Mouse (Mus musculus) cerebellum, adult 2 months (tissue): ENCODE measurements around the gene Gm9945. TPM values are rescaled to one million over a fixed set of nuclear protein-coding genes. Genes with fewer than 3 reads are reported as not detected.

Experiments used
- DNase-seq, 2 experiments: peaks; one replicate each; pipeline ENCODE4 v3.0.0; 2021
- H3K27ac ChIP-seq: fragments of 200-500 bp; 2 replicates; pipeline ENCODE4 v1.5.1; 2012; ENCODE audit warnings: low read length, control low read depth, inconsistent platforms; ENCODE audit not compliant: insufficient read depth
- H3K27me3 ChIP-seq: fragments of 200-500 bp; 2 replicates; pipeline ENCODE4 v1.6.1; 2012; ENCODE audit warnings: inconsistent platforms, mild to moderate bottlenecking, low read length, moderate library complexity; ENCODE audit not compliant: control insufficient read depth, insufficient read depth
- H3K4me1 ChIP-seq: fragments of 200-500 bp; 2 replicates; pipeline ENCODE4 v1.6.1; 2011; ENCODE audit warnings: low read length; ENCODE audit not compliant: control insufficient read depth, insufficient read depth
- H3K4me3 ChIP-seq: fragments of 200-500 bp; replicated peaks from 2 replicates; pipeline ENCODE3; 2011; ENCODE audit warnings: mild to moderate bottlenecking, low read depth, low read length, control low read depth; ENCODE audit not compliant: insufficient read depth
- CTCF ChIP-seq: fragments of 200-500 bp; IDR thresholded peaks from 2 replicates; pipeline ENCODE4 v1.5.1; 2011; ENCODE audit warnings: low read depth, mild to moderate bottlenecking, control low read depth, low read length, moderate library complexity, borderline replicate concordance; ENCODE audit not compliant: insufficient read depth
- POLR2A ChIP-seq: fragments of 200-500 bp; IDR thresholded peaks from 2 replicates; pipeline ENCODE4 v1.6.1; 2011; ENCODE audit warnings: low read length, control low read depth, borderline replicate concordance; ENCODE audit not compliant: insufficient read depth
- WGBS: fragments of 180-500 bp; shearing (Covaris S2); methylation state at CpG from one replicate; pipeline ENCODE4 v1.1.7; 2018; 5-methylcytosine and 5-hydroxymethylcytosine counted together
- polyA plus RNA-seq: library from polyadenylated mRNA; depleted of rRNA; stranded (reverse); fragments of >200 nt; gene quantifications from 2 replicates; pipeline ENCODE4 v1.2.3, GENCODE M21; 2012

The Gm9945 gene
- polyA plus RNA-seq, 1 experiment, result 0.65 TPM

DNA sequence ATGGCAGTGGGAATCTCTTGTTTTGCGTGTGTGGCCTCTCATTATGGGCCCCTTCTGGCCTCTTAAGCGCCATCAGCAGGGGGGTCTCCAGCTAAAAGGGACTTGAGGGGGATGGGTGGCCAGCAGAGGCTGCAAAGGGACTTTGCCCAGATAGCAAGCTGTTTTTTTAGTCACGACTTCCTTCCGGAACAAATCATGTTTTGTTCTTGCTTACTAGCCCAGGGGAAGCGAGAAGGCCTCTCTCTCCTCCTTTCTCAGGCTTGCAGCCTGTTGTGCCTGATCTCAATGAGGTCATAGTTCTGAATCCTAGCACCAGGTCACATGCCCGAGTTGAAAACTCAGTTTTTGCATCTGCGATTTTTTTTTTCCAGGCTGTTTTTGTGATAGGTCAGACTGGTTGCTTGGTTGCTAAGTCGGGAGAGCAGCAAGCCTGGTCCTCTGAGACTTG lies 12.0 kb downstream of the Gm9945 start:
- DNase-seq, result peak in 1 of 2 experiments; percentile 50
- 56% methylated on average over 8 of the region's 8 CpGs for WGBS
- Histone ChIP-seq H3K27me3 (no peaks in the 10 kb centered on the region), H3K4me1 (peaks cover 5% of the 10 kb centered on the region; the same call in 1 of the 2 replicates), H3K4me3 (no peak overlapping the region), H3K27ac (no peak overlapping the region)
- TF ChIP-seq POLR2A (no peak), CTCF (no peak)

DNA sequence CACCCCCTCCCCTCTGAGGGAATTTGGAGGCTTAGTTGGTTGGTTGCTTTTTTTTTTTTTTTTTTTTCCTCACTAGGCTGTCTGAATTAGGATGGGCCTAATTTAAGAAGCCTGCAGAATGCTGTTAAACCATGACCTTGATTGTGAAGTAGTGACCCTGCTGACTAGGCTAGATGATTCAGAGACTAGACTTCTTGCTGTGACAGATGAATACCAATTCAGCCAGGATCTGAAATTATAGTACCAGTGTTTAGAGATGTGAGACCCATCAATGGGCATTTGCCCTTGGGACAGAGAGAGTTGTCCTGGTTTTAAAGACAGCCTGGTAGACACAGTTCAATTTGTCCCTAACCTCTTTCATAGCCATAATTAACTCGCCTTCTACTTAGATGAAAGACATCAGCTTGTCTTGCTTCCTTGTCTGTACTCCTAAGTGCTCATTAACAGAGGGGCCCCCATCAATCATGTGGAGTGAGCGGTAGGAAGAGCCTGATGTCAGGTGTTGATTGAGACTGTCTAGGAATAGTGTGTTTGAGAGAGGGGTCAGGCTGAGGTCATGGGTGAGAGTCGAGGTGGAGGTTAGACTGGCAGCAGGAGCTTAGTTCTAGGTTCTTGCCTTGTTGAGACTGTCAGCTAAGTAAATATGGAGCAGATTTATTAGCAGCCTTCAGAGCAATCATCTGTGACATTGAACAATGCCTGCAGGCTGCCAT lies 13.4 kb downstream of the Gm9945 start:
- no peak overlapping the region for H3K4me3 ChIP-seq
- peaks cover 8% of the 10 kb centered on the region for H3K4me1 ChIP-seq
- H3K27me3 ChIP-seq, result no peaks in the 10 kb centered on the region
- WGBS, result 87% methylated on average over 3 of the region's 3 CpGs
- no peak for TF ChIP-seq CTCF
- TF ChIP-seq POLR2A, result no peak
- no peak overlapping the region for H3K27ac ChIP-seq
- DNase-seq, result no peak

- Histone ChIP-seq H3K27ac (peak overlapping the region; percentile 41; the same call in 1 of the 2 replicates), H3K4me1 (peaks cover 13% of the 10 kb centered on the region), H3K27me3 (no peaks in the 10 kb centered on the region), H3K4me3 (no peak overlapping the region)
- WGBS, result 73% methylated on average over 6 of the region's 6 CpGs
- TF ChIP-seq POLR2A, result no peak
- TF ChIP-seq CTCF, result no peak
- no peak for DNase-seq
Observed at GRCm38 (mm10) chr11:53495417-53495816, 15.5 kb downstream of the Gm9945 start.

- 13% methylated on average over 6 of the region's 6 CpGs for WGBS
- peak; percentile 46 to 60 for DNase-seq
- Histone ChIP-seq H3K4me3 (no peak overlapping the region), H3K27ac (peak overlapping the region; percentile 44), H3K27me3 (no peaks in the 10 kb centered on the region), H3K4me1 (peaks cover 13% of the 10 kb centered on the region)
- TF ChIP-seq CTCF, result no peak
Observed at GRCm38 (mm10) chr11:53496946-53497345, 17.0 kb downstream of the Gm9945 start.

DNA sequence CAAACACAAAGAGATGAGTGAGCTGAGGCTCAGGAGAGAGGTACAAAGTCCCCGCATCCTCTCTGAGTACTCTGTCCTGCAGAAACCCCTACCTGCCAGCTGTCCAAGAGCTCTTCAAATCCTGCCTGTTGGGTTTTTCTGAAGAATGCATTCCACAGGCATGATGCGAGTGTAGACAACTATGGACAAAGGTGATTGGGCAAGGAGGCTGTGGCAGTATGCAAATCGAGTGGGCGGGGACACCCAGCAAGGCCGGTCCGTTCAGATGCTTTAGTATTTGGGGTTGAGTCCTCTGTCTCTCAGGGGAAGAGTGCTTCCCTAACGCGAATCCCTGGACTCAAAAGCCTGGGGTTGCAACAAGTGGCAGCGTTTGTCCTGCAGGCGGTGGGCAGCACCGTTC lies 20.6 kb downstream of the Gm9945 start:
- no peak for TF ChIP-seq POLR2A
- no peak for TF ChIP-seq CTCF
- H3K27me3 ChIP-seq, result no peaks in the 10 kb centered on the region
- peaks cover 22% of the 10 kb centered on the region for H3K4me1 ChIP-seq
- H3K27ac ChIP-seq, result no peak overlapping the region
- DNase-seq, result no peak
- H3K4me3 ChIP-seq, result no peak overlapping the region
- WGBS, result 54% methylated on average over 11 of the region's 11 CpGs

DNA sequence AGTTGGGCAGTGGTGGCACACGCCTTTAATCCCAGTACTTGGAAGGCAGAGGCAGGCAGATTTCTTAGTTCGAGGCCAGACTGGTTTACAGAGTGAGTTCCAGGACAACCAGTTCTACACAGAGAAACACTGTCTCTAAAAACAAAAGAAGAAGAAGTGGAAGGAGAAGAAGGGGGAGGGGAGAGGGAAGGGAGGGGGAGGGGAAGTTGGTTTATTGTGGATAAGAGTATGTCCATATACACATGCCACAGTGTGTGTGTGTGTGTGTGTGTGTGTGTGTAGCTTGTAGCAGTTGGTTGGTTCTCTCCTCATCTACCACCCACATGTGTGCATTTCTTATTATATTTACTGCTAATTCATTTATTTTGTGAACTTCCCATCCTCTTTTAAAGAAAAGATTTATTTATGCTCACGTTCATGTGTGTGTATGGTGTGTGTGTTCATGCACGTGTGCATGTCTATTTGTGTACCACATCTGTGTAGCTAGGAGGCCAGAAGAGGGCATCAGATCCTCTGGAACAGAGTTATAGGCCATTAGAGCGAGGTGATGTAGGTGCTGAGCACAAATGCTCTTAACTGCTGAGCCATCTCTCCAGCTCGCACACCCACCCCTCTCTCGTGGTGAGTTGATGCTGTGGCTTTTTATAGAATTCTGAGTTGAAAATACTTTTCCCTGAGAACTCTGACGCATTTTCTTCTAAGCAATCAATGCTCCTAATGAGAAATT lies 22.2 kb downstream of the Gm9945 start:
- peaks cover 23% of the 10 kb centered on the region for H3K4me1 ChIP-seq
- no peak overlapping the region for H3K4me3 ChIP-seq
- H3K27ac ChIP-seq, result no peak overlapping the region
- 84% methylated on average over 8 of the region's 8 CpGs for WGBS
- no peaks in the 10 kb centered on the region for H3K27me3 ChIP-seq
- TF ChIP-seq POLR2A (no peak), CTCF (peak; percentile 33; the same call in 1 of the 2 replicates)
- no peak for DNase-seq

DNA sequence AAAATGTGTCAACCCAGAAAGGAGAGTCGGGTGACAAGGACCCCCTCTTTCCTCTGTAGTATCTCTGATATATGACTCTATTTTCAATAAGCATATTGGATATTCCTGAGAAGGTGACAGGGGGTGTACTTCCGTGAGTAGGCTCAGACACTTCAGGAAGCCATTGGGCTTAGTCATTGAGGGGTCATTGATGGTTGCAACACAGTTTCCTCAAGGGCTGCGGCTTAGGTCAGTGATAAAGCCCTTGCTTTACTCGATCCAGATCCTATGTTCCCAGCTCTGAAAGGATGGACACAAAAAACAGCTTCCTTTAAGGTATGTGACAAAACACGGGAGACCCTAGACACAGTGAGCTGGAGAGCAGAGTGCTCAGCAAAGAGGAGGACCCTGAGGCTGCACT lies 23.8 kb downstream of the Gm9945 start:
- H3K27ac ChIP-seq, result no peak overlapping the region
- WGBS, result 95% methylated on average over 5 of the region's 5 CpGs
- no peaks in the 10 kb centered on the region for H3K27me3 ChIP-seq
- TF ChIP-seq POLR2A, result no peak
- TF ChIP-seq CTCF, result no peak
- H3K4me3 ChIP-seq, result no peak overlapping the region
- H3K4me1 ChIP-seq, result peaks cover 31% of the 10 kb centered on the region
- DNase-seq, result no peak

- Histone ChIP-seq H3K4me1 (peaks cover 29% of the 10 kb centered on the region), H3K27me3 (no peaks in the 10 kb centered on the region), H3K4me3 (no peak overlapping the region), H3K27ac (peak overlapping the region; percentile 98)
- WGBS, result 56% methylated on average over 8 of the region's 8 CpGs
- TF ChIP-seq POLR2A (no peak), CTCF (no peak)
- DNase-seq, result peak in 1 of 2 experiments; percentile 41
Observed at GRCm38 (mm10) chr11:53504376-53504775, 24.4 kb downstream of the Gm9945 start.
